Mouse (Mus musculus) kidney, postnatal 25 days (tissue): ENCODE results near the gene Slc19a2.
"Not testable (repeated sequence)": the region's sequence is repeated elsewhere in the genome, so short reads cannot be mapped to it uniquely, and the experiment has no call there.

ENCODE experiments used
- DNase-seq, 2 experiments: peaks; one replicate each; pipeline ENCODE4 v3.0.0; 2021; ENCODE audit warnings: mixed read lengths in 2 of 2

The Slc19a2 gene

DNA sequence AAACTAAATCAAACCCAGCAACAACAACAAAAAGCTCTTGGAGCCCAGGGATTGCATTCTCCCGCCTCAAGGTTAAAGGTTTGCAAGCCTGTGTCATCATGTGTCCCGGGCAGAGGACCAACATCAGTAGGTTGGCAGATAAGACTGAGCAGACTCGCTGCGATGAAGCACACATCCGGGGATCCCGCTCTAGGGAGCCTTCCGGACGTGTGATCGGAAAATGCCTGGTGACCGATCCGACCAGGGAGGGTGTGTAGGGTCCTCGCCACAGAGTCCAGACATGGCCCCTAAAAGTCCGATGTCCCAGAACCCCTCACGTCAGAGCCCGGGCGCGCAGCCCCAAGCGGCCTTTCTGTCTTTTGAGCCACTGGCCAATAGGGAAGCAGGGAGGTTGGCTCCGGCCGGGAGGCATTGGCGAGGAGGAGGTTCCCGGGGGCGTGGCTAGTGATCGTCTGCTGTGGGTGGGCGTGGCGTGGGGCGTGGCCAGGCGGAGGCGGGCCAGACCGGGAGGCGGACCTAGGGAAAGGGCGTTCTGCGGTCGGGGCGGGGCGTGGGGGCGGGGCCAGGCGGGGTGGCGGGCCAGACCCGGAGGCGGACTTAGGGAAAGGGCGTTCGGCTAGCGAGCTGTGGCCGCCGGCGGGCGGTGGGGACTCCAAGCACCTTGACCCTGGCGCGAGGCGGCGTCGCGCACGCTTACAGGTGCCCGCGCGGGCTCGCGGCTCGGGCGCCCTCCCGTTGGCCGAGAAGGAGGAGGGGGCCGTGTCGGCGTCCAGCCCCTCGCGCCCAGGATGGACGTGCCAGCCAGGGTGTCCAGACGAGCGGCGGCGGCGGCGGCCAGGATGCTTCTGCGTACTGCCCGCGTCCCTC lies at the start of gene Slc19a2:
TSS of gene Slc19a2 (plus strand) at position 582 of the 867 bp plus-strand sequence.
- DNase-seq: peak; percentile 99

DNA sequence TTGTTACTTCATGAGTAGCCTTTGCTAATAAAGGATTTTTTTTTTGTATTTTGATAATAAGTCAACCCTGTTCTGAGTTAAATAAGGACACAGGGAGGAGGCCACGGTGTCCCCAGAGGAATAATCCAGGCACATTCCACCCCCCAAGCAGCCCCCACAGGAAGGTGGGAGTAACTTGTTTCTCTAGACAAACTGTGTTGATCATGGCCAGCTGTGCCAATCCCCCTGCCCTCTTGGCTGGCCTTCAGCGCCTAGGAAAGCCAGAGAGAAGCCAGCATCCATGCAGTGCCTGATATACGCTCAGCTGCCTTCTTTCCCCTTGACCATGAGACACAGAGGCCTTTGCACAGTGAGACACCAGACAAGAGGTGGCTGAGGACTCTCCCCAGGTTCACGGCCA lies 49.3 kb upstream of the Slc19a2 start:
- no peak for DNase-seq

DNA sequence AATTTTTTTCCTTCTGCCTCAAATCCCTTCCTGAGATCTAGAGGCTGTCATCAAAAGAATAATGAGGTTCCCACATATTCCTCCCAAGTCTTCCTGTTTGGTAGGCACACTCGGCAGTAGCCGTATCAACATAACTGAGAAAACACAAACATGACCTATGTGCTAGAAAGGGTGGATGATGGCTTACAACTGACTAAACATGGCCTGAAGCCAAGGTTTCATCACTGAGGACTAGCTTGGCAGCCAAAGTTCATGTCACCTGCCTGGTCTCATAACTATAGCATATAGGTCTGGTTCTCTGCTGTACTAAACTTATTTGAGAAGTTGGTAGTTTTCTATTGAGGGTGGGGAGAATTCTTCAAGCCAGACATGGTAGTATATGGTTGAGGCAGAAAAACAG lies 40.4 kb upstream of the Slc19a2 start:
- DNase-seq: no peak

DNA sequence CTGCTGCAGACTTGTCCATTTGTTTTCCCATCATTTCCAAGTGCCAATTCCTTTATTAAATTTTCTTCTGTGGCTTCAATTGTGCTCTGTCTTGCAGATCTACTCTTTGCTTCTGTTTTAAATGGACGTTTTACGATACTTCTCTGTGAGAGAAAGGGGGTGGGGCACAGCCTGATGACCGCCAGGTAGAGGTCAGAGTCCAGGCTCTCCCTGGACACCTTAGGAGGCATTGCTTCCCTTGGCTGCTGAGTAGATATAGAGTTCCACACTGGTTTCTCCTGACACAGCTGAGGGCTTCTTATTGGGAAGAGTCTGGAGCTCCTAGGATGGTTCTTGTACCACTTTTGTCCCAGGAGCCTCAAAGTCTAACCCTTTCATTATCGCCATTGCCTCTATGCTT lies 37.9 kb upstream of the Slc19a2 start:
- DNase-seq: peak in 1 of 2 experiments; percentile 12

DNA sequence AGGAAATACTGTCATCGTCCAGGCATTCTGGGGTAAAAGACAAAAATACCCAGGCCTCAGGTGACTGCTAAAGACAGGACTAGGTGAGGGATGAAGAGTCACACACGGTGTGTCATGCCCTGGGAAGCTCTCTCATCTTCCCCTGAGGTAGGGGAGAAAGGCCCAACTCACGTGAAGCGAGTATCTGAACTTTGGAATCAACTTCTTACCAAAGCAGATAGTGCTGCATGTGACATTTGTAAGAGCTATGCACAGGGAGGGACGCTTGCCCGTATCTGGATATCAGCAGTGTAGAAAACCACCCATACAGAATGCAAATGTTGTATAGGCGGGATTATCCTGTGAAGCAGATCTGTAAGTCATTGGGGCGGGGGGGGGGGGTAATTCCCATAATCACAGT lies 36.2 kb upstream of the Slc19a2 start:
- peak in 1 of 2 experiments; percentile 8 for DNase-seq

DNA sequence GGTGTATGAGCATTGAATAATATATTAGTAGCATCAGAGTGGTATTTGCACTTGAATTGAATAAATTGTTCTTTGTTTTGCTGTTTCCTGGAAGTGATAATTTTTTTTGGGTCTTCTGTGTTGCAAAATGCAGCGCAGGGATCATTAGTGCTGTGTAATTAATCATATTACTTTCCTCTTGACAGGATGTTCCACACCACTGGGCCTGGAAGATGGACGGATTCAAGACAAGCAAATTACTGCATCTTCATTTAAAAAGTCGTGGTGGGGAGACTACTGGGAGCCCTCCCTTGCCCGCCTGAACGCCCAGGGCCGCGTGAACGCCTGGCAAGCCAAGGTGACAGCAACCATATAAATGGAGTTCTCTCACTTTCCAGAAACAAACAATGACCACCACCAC lies 34.7 kb upstream of the Slc19a2 start:
- no peak for DNase-seq

DNA sequence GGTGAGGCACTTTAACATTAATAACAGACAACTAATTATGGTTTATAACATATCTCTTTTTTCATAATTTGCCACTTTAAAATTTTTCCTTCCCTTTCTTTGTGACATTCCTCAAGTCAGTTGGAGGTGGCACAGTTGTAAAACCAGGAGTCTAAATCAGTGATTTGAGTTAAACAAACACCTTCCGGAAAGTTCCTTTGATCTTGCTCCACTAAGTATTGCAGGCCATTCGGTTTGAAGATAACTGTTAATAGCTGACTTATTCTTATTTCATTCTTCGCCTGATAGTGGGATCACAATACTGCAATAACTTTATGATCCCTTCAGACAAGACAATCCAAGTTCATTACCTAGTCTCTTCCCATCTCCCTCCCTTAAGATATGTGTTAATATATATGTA lies 33.7 kb upstream of the Slc19a2 start:
- DNase-seq: no peak

DNA sequence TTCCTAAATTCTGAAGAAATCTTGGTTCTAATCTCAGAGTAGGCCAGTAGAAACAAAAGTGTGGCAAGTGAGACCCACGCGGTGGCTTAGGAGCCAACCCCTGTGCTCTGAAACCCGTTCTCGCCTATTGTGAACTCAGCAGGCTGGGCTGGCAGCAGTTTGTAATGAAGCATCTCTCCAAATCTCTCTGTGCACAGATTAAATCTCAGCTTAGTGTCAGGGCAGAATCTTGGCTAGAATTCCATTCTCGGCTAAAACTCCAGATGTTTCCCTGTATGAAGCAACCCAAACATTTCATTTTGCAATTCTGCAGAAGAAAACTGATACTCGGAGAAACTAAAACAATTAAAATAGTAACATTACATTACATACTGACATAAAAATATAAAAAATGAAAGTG lies 33.3 kb upstream of the Slc19a2 start:
- DNase-seq: no peak

DNA sequence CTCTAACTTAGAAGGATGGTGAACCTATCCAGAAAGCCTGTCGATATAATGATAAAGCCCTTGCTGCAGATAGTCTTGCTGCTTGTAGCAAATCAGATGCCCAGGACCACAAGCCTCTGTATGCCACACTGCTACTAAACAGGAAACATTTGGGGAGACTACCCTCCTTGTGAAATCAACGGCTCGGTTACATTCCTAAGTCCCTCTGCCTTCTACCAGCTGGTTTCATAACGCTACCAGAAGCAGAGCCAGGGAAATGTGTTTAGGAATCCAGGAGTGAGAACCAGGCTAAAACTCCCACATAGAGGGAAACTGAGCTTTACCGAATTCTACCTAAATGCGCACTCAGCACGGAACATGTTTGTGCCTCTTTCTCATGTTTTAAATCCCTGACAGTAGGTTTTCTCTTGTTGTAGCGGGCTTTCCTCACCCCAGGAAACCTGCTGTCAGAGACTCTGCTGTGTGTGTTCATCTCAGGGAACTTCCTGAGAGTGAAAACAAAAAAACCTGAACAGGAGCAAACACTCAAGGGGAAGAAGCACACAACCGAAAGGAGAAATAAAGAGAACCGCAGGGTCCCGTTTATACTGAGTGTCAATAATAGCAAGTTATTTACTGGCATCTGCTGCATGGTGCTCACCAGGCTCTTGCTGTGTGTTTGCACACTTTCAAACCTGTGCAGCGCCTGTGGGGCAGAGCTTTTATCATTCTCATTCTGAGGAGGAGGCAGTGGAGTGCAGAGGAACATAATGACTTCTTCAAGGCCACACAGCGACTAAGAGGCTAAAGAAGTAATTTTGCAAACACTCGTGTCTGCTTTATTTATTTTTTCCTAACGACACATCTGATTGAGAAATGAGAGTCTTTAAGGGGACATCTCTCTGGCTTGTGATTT lies 30.8 kb upstream of the Slc19a2 start:
- DNase-seq: no peak

DNA sequence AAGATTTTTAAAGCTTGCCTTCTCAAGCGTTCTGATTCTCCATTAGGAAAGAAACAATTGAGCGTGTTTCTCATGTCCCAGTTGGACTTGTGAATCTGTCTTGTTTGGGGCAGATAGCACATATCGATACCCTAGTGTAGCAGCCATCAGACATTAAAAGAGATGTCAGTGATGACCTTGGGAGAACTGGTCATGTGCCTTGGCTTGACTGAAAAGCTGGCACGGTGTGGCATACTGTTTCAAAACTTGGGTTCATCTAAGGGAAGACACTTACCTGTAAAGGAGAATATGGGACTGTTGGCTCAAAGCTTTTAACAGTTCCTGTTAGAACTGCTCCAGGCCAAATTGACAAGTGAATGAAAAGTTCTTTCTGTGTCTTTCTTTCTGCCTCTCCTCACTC lies 28.6 kb upstream of the Slc19a2 start:
- no peak for DNase-seq

DNA sequence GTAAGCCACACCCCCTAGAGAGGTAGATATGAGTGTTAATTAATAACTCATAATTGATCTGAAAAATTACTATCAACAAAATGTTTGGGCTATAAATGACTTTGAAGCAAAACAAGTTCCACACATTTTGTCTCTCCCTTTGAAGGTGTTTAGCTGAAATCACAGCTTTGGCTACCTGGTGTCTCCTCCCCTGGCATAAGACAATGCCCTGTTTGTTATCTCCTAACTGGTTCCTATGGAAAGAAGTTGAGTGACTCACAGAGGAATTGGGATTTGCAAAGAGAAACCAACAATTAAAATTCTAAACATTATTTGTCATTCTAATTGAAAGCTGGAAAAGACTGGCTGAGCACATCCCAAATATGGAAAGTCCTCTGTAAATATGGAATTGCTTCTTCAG lies 25.8 kb upstream of the Slc19a2 start:
- no peak for DNase-seq

DNA sequence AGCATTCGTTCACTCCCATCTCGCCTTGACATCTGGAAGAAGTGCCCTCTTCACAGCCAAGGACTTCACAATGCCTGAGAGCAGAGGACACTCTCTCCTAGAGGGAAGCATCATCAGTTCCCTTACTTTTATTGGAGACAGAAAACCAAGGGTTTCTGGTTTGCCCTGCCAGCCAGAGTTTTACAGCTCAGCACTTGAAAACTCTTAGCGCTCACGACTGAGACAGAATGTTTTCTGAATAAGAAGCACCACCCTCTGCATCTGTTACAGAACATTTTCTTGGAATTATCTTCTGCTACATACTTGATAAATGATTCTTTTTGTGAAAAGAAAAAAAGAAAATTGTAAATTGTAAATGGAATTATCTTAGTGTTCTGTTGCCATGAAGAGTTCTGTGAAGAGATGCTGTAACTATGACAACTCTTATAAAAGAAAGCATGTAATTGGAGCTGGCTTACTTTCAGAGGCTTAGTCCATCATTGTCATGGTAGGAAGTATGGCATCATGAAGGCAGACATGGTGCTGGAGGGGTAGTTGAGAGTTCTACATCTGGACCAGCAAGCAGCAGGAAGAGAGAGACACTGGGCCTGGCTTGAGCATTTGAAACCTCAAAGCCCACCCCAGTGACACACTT lies 16.8 kb upstream of the Slc19a2 start:
- not testable (repeated sequence) for DNase-seq

DNA sequence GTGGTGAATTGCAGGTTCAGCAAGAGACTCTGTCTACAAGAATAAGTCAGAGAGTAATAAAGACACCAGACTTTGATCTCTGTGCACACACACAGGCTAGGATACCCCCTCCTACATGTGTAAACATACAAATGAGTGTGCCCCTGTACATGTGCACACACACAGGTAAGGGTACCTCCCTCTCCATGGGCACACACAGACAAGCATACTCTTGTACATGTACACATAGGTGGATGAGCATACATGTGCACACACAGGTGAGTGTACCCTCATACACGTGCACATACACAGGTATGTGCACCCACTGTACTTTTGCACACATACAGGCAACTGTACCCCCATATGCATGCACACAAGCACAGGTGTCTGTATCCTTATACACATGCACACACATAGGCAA lies 15.4 kb upstream of the Slc19a2 start:
- DNase-seq: no peak

DNA sequence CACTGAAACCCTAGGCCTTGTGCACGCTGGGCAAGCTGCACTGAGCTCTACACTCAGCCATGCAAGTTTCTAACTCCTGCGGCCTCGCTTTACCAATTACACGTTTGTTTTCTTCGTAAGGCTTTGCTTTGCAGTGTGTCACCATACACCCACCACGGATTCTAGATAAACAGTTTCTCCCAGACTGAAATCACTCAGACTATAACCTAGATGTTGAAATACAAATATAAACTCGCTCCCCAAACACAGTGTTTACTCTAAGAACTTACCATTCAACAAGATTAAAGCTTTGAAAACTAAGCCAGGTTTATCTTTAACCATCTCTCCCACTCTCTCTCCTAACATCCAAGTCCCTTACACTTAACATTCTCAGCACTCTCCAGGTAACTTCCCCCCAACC lies 13.8 kb upstream of the Slc19a2 start:
- DNase-seq: no peak

DNA sequence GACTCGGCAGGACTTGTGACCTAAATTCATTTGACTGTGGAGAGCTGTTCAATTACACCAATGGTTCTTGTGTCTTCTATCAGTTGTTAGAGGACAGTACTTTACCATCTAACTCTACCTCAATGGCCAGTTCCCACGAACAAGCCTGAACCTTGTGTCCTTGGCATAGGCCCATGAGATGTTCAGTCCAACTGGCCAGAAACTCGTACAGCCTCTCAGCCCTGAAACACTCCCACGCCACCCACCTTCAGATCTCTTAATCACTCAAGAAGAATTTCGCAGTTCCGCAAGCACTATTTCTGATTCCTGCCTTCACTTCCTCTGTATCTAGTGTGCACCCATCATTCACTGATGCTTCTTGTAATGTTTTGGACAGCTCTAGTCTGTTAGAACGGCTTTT lies 12.8 kb upstream of the Slc19a2 start:
- peak in 1 of 2 experiments; percentile 54 for DNase-seq

DNA sequence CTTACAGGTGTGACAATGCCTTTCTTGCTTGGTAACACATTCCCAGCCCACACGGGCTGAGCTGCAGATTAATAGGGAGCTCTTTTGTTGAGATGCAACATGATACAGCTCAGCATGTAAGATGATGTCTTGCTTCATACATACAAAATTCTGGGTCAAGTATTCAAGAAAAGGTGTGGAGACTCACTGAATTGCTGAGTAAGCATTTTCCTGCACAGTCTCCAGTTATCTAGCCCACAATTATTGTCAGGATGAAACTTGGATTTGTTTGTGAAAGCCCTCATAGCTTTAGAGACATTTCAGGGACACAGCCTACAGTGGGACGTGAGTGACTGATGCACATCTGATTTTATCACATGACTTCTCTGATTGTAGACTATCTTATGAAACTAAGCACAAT lies 7.4 kb upstream of the Slc19a2 start:
- no peak for DNase-seq

DNA sequence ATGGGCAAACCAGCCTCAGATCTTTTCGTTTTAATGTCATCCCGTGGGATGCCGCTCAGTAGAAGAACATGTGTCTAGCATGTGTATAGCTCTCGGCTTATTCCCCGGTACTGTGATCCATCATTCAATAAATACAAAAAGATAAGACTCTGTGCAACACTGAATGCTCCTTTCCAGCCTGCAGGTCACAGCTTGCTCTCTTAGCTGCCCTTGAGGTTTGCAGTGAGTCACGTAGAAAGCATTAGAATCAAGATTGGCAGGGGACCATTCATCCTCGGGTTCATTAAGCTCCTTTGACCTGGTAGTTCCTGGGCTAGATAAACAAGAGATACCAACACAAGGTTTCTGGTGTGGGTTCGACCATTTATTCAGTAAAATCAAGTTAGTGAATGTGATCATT lies 6.0 kb upstream of the Slc19a2 start:
- DNase-seq: no peak

DNA sequence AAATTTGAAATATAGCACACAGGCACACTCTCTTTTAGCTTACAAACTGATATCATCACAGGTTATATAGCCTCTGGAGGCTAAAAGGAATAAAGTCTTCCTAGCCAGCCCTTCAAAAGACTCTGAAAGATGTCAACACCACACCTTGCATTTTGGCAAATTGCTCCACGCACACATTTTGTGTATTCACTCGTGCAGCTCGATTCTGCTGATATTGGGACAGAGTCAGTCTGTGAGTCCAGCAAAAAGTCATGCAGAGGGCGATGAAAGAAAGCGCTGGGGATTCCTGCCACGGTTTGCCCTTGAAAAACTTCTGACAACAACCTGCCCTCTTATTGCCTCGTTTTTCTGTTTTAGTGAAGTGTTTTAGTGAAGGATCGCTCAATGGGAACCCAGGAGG lies 1.4 kb upstream of the Slc19a2 start:
- DNase-seq: no peak

DNA sequence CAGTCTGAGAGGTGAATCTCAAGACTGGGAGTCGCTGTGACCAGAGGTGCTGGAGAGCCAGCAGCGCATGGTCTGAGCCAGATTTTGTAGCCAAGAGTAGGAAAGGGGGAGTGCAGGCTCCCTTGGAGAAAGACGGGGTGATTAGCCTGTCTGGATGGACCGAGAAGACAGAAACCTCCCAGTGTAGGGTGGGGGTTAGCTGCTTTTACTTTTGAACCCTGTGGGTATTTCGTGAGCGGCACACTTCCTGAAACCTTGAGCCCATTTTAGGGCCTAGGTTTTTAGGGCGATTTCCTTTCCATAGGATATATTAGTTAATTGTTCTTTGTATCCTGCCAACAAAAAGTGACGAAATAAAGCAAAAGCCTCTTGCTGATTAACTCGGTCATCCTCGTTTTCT lies 875 bp upstream of the Slc19a2 start:
- DNase-seq: peak in 1 of 2 experiments; percentile 33

DNA sequence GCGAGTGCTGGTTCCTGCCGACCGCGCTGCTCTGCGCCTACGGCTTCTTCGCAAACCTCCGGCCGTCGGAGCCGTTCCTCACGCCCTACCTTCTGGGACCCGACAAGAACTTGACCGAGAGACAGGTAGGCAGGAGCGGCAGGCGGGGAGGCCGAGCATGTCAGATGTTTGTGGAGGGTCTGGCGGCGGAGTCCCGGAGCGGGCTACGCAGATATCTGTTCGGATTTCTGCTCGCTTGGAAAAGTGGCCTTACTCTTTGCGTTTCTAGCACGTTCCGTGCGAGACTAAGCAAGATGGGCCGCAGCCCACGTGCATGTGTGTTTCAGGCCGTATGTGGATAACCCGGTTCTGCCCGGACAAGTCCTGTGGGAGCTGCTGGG lies 476 bp downstream of the Slc19a2 start:
- DNase-seq: no peak

DNA sequence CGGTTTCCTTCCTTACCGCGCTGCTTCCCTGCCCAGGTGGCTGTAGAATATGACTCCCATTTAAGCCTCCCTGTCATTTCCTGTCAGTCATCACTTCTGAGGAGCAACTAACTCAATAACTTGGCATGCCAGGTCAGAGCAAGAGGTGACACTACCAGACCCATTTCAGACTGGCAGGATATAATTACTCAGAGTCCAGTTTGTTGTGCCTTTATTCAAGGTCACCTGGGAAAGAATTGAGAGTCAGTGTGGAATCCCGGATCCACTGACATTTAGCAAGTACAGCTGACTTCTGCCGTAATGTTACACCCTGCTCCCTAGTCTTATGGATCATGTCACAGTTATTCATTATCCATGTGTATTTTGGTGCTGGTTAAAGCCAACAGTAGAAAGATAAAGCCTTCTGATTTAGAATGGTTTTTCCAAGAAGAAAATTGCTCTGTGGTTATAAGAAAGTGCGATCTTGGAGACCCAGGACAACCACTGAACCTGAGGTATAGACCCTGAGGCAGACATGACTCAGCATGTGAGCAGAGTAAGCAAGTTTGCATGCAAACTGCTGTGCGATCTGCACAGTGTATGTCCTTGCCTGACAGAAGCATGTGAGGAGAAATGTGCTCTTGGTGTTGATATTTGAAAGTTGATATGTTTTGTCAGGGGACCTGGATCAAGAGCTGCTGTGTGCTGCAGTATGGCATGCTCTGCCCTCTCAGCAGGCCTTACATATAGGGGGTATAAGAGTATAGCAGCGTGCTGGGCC lies 1.7 kb downstream of the Slc19a2 start:
- no peak for DNase-seq

DNA sequence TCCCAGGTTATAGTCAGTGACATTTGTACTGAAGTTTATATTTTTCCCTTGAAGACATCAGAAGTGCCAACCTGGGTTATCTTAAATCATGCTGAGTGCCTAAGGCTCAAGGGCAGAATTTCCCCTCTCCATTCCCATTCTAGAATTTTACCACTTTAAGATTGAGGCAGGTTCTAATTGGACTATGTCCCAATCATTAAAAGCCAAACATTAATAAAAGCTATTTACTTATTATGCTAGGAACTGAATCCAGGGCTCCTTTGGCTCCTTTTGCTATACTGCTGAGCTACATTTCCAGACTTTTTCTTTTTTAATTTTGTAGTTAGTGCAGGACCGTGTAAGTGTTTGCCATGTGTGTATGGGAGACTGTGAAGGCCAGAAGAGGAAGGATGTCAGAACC lies 2.6 kb downstream of the Slc19a2 start:
- DNase-seq: no peak

DNA sequence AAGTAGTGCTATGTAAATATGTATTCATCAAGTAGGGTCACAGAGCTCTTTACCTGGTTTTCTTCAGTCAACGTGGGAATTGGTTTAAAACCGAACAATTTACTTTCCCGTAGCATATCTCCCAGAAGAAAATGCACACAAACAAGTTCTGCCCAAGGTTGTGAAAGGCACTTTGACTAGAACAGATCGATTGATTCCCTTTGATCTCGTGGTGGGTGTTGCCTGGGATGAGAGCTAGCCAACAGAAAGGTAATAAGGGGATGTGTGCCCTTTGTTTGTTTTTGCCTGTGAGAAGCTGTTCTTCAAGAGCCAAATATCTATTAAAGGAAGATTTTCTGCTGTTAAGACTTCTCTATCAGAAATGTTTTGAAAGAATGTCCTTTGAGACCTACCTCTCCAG lies 3.7 kb downstream of the Slc19a2 start:
- DNase-seq: no peak
